Mouse (Mus musculus) heart, embryonic 13.5 days (tissue): ENCODE data around the gene Prkar2a. TPM values are rescaled to one million over a fixed set of nuclear protein-coding genes. Genes with fewer than 3 reads are reported as not detected.

Source experiments
- ATAC-seq: fragments of 200-750 bp; cut with Nextera tagmentation; 2 replicates; pipeline ENCODE4 v1.8.0; 2017; ENCODE audit warnings: moderate TSS enrichment; ENCODE audit not compliant: insufficient number of reproducible peaks, low FRiP score, low TSS enrichment; ENCODE audit errors: extremely low read depth
- H3K27ac ChIP-seq: fragments of 300-500 bp; sonication (generic); replicated peaks from 2 replicates; pipeline ENCODE4 v1.5.1; 2015; ENCODE audit warnings: moderate library complexity, mild to moderate bottlenecking, inconsistent platforms
- H3K27me3 ChIP-seq: fragments of 300-500 bp; sonication (generic); replicated peaks from 2 replicates; pipeline ENCODE4 v1.6.1; 2015; ENCODE audit warnings: mild to moderate bottlenecking, inconsistent platforms
- H3K36me3 ChIP-seq: fragments of 300-500 bp; sonication (generic); 2 replicates; pipeline ENCODE4 v1.6.1; 2015; ENCODE audit warnings: mild to moderate bottlenecking, inconsistent platforms
- H3K4me1 ChIP-seq: fragments of 300-500 bp; sonication (generic); 2 replicates; pipeline ENCODE4 v1.6.1; 2015; ENCODE audit warnings: inconsistent platforms
- H3K4me2 ChIP-seq: fragments of 300-500 bp; sonication (generic); 2 replicates; pipeline ENCODE4 v1.6.1; 2015; ENCODE audit warnings: inconsistent platforms, mild to moderate bottlenecking, moderate library complexity
- H3K4me3 ChIP-seq: fragments of 300-500 bp; sonication (generic); 2 replicates; pipeline ENCODE4 v1.5.1; 2015; ENCODE audit warnings: moderate library complexity, mild to moderate bottlenecking, inconsistent platforms
- H3K9ac ChIP-seq: fragments of 300-500 bp; sonication (generic); 2 replicates; pipeline ENCODE4 v1.6.1; 2015; ENCODE audit warnings: inconsistent platforms, mild to moderate bottlenecking, moderate library complexity
- H3K9me3 ChIP-seq: fragments of 300-500 bp; sonication (generic); 2 replicates; pipeline ENCODE4 v1.6.1; 2016; ENCODE audit warnings: inconsistent platforms
- WGBS: fragments of 180-500 bp; shearing (Covaris S2); methylation state at CpG from one replicate; pipeline ENCODE4 v1.1.7; 2015; ENCODE audit warnings: mixed read lengths; 5-methylcytosine and 5-hydroxymethylcytosine counted together
- microRNA-seq: library from miRNA; unstranded; fragments of <30 nt; microRNA quantifications from one replicate; pipeline ENCODE4, GENCODE M21; 2016
- polyA plus RNA-seq: library from polyadenylated mRNA; unstranded; fragments of >200 nt; fragmentation: Nextera tagmentation; extraction: Ambion mirVana; gene quantifications from 2 replicates; pipeline ENCODE4 v1.2.1, GENCODE M21; 2015

The Prkar2a gene
- polyA plus RNA-seq, 1 experiment from 2014 or later: 26.8 TPM

- H3K4me2 ChIP-seq: no peak overlapping the region
- H3K9me3 ChIP-seq: no peaks in the 10 kb centered on the region
- peaks cover 37% of the 10 kb centered on the region for H3K4me1 ChIP-seq
- WGBS: 67% methylated on average over 5 of the region's 5 CpGs
- no peak overlapping the region for H3K27ac ChIP-seq
- peaks cover 75% of the 10 kb centered on the region for H3K36me3 ChIP-seq
- no peaks in the 10 kb centered on the region for H3K27me3 ChIP-seq
- ATAC-seq: no peak
- no peak overlapping the region for H3K9ac ChIP-seq
- no peak overlapping the region for H3K4me3 ChIP-seq
Observed at GRCm38 (mm10) chr9:108798508-108799075, 109.5 kb downstream of the Prkar2a start.

- H3K4me3 ChIP-seq: no peak overlapping the region
- H3K4me2 ChIP-seq: no peak overlapping the region
- no peaks in the 10 kb centered on the region for H3K27me3 ChIP-seq
- peaks cover 29% of the 10 kb centered on the region for H3K4me1 ChIP-seq
- no peak overlapping the region for H3K27ac ChIP-seq
- H3K9ac ChIP-seq: no peak overlapping the region
- peaks cover 84% of the 10 kb centered on the region for H3K36me3 ChIP-seq
- H3K9me3 ChIP-seq: no peaks in the 10 kb centered on the region
- WGBS: 82% methylated on average over 3 of the region's 3 CpGs
- ATAC-seq: no peak
Observed at GRCm38 (mm10) chr9:108799564-108799963, 110.5 kb downstream of the Prkar2a start.

Small RNAs within 50 kb of the gene (microRNA-seq; reads per million reads assigned to microRNA genes)
- gene Gm26298: not detected

Other genes starting within 250 kb of the Prkar2a start
- 36.3 and 42.7 TPM in 2 replicates for gene Ccdc71, start 228.8 kb upstream of the Prkar2a start, polyA plus RNA-seq
- gene Klhdc8b, start 227.7 kb upstream of the Prkar2a start, polyA plus RNA-seq: 90.6 and 106 TPM in 2 replicates
- gene Lamb2, start 209.6 kb upstream of the Prkar2a start, polyA plus RNA-seq: 45.3 and 49.0 TPM in 2 replicates
- 51.4 and 55.9 TPM in 2 replicates for gene Usp19, start 198.7 kb upstream of the Prkar2a start, polyA plus RNA-seq
- gene Qars, start 181.6 kb upstream of the Prkar2a start, polyA plus RNA-seq: 62.2 and 69.0 TPM in 2 replicates
- gene Qrich1, start 172.5 kb upstream of the Prkar2a start, polyA plus RNA-seq: 81.2 and 81.7 TPM in 2 replicates
- gene Impdh2, start 129.0 kb upstream of the Prkar2a start, polyA plus RNA-seq: 99.5 and 107 TPM in 2 replicates
- gene Ndufaf3, start 121.9 kb upstream of the Prkar2a start, polyA plus RNA-seq: 53.5 TPM in 2 replicates
- 86.6 and 92.1 TPM in 2 replicates for gene Dalrd3, start 119.4 kb upstream of the Prkar2a start, polyA plus RNA-seq
- 61.7 and 64.1 TPM in 2 replicates for gene Wdr6, start 110.6 kb upstream of the Prkar2a start, polyA plus RNA-seq
- 19.5 and 20.0 TPM in 2 replicates for gene P4htm, start 91.6 kb upstream of the Prkar2a start, polyA plus RNA-seq
- gene Arih2, start 39.9 kb upstream of the Prkar2a start, polyA plus RNA-seq: 36.6 and 44.5 TPM in 2 replicates
- gene Slc25a20, start 27.2 kb upstream of the Prkar2a start, polyA plus RNA-seq: 67.9 and 73.0 TPM in 2 replicates
- gene Ip6k2, start 94.5 kb downstream of the Prkar2a start, polyA plus RNA-seq: 39.8 and 42.9 TPM in 2 replicates
- 9.7 and 10.6 TPM in 2 replicates for gene Nckipsd, start 119.1 kb downstream of the Prkar2a start, polyA plus RNA-seq
- gene Celsr3, start 137.0 kb downstream of the Prkar2a start, polyA plus RNA-seq: 0.09 and 0.10 TPM in 2 replicates
- 5.1 and 5.7 TPM in 2 replicates for gene Slc26a6, start 164.0 kb downstream of the Prkar2a start, polyA plus RNA-seq
- gene Tmem89, start 225.3 kb downstream of the Prkar2a start, polyA plus RNA-seq: not detected in 2 replicates
- 749 and 828 TPM in 2 replicates for gene Uqcrc1, start 247.3 kb downstream of the Prkar2a start, polyA plus RNA-seq